Mouse (Mus musculus): ENCODE results near the gene Aebp2. TPM values are rescaled to one million over a fixed set of nuclear protein-coding genes. Genes with fewer than 3 reads are reported as not detected.

The Aebp2 gene
- polyA plus RNA-seq, 1 experiment from 2014 or later: 11.3 TPM

Other genes starting within 250 kb of the Aebp2 start
- 25.2 and 26.1 TPM in 2 replicates for gene Plekha5, start 198.6 kb upstream of the Aebp2 start, polyA plus RNA-seq (2014; fragmentation: Nextera tagmentation; extraction: Ambion mirVana)
- not detected in 2 replicates for gene Gm11077, start 106.6 kb downstream of the Aebp2 start, polyA plus RNA-seq (2014; fragmentation: Nextera tagmentation; extraction: Ambion mirVana)

Measured in heart, embryonic 14.5 days (tissue).